Mouse (Mus musculus): Measurements from ENCODE around the gene Tram2. TPM values are rescaled to one million over a fixed set of nuclear protein-coding genes. Genes with fewer than 3 reads are reported as not detected.

Tram2 gene
- polyA plus RNA-seq, 1 experiment from 2014 or later: 10.9 TPM

DNA sequence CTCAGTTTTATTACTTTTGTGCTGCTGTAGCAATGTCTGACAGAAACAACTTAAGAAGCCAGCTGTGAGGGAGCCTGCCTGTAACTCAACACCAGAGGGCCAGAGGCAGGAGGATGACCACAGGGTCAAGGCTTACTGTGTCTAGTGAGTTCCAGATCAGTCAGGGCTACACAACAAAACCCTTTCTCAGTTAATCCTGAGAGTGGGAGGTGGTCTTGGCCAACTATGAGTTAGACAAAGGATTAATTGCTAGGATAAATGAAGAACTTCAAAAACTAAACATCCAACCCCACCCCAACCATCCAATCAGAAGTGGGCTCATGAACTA is 45.3 kb downstream of the Tram2 start:
- H3K36me3 ChIP-seq: peaks cover 14% of the 10 kb centered on the region
- no peaks in the 10 kb centered on the region for H3K9me3 ChIP-seq
- no peak overlapping the region for H3K27ac ChIP-seq
- H3K9ac ChIP-seq: no peak overlapping the region
- no peak overlapping the region for H3K4me2 ChIP-seq
- no peaks in the 10 kb centered on the region for H3K27me3 ChIP-seq
- no peaks in the 10 kb centered on the region for H3K4me1 ChIP-seq
- no peak for ATAC-seq (ENCODE audit: insufficient number of reproducible peaks, low FRiP score, low TSS enrichment, low read depth)
- no peak overlapping the region for H3K4me3 ChIP-seq

DNA sequence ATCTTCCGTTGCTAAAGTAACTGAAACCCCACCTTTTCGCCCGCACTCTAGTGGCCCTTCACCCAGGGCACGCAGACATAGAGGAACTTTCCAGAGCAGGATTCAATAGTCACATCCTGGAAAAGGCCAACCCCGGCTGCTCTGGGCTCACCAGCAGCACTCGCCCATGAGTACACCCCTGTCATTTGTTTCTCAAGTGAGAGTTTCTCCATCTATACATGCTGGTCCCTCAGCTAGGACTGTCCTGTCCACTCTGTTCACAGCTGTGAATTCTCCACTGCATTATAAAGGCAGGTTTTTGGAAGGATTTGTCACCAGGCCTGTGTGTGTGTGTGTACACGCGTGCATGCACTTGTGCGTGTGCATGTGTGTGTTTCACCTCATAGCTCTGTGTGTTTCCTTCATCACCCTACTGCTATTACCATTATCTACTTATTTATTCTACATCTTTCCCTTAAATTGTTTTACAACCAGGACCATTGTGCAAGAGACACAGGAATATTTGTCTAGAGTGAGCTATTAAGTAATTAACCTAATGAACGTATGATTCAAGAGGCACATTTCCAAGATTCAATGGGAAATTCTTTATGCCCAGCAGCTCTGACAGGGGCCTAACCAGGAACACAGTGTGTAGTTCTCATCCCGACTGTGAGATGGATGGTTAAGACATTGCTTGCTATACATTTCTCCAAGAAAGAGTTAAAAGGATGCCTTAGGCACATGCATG is 45.8 kb downstream of the Tram2 start:
- Histone ChIP-seq H3K9me3 (no peaks in the 10 kb centered on the region), H3K9ac (no peak overlapping the region), H3K36me3 (peaks cover 14% of the 10 kb centered on the region), H3K4me1 (no peaks in the 10 kb centered on the region), H3K27ac (no peak overlapping the region), H3K4me3 (no peak overlapping the region), H3K27me3 (no peaks in the 10 kb centered on the region), H3K4me2 (no peak overlapping the region)
- ATAC-seq (ENCODE audit: insufficient number of reproducible peaks, low FRiP score, low TSS enrichment, low read depth): no peak
- 86% methylated on average over 11 of the region's 11 CpGs for WGBS

DNA sequence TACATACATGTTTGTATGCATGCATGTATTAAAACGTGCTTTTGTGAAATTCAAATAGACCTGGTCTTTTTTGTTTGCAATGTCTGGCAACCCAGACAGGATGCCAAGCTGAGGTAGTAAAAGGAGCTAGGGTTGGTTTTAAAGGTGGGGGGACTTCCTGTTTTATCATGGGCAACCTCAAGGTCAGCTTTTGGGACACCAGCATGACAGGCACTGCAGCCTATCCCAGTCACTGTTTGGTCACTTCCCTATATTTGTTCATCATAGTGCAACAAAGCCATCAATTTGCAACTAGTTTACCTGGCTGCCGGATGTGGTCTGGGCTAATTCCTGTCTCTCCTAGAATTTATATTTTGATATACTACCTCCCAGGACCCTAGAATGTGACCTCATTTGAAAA is 47.4 kb downstream of the Tram2 start:
- Histone ChIP-seq H3K4me1 (no peaks in the 10 kb centered on the region), H3K4me2 (no peak overlapping the region), H3K27ac (no peak overlapping the region), H3K36me3 (peaks cover 13% of the 10 kb centered on the region), H3K4me3 (no peak overlapping the region), H3K27me3 (no peaks in the 10 kb centered on the region), H3K9me3 (no peaks in the 10 kb centered on the region), H3K9ac (no peak overlapping the region)
- 78% methylated on average over 2 of the region's 2 CpGs for WGBS
- no peak for ATAC-seq (ENCODE audit: insufficient number of reproducible peaks, low FRiP score, low TSS enrichment, low read depth)

DNA sequence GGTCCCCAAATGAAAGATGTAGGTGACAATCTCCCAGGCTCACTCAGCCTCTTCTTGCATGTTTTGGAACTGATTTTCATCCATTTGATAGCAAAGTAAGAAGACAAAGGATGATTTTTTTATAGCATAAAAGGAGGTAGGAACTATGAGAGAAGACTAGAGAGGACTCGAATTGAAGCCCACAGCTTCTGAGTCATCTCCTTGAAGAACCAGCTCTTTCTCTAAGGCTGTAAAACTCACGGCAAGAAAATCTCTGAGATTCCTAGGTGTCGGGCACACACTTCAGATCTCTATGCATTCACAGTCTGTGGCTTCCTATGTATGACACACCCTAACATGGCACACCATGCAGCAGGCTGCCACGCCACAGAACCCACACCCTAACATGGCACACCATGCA is 50.0 kb downstream of the Tram2 start:
- H3K36me3 ChIP-seq: peaks cover 2% of the 10 kb centered on the region
- 90% methylated on average over 4 of the region's 4 CpGs for WGBS
- H3K4me1 ChIP-seq: no peaks in the 10 kb centered on the region
- H3K9me3 ChIP-seq: no peaks in the 10 kb centered on the region
- H3K4me2 ChIP-seq: no peak overlapping the region
- no peaks in the 10 kb centered on the region for H3K27me3 ChIP-seq
- no peak overlapping the region for H3K9ac ChIP-seq
- no peak overlapping the region for H3K4me3 ChIP-seq
- no peak for ATAC-seq (ENCODE audit: insufficient number of reproducible peaks, low FRiP score, low TSS enrichment, low read depth)
- H3K27ac ChIP-seq: no peak overlapping the region

DNA sequence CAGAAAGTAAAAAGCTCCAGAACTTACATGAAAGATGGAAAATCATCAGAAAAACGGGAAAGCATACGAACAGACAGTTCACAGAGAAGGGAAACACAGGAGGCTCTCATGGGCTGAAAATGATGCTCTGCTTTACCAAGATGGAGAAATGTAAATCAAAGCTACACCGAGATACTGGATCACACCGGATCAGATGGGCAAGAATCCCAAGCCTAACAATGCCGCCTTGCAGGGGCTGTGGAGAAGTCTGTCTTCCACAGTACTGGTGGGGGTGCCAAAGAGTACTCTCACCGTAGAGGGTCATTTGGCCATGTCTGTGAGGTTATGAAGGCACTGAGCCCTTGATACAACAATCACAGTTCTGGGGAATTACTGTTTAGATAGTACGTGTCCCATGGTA is 52.5 kb downstream of the Tram2 start:
- Histone ChIP-seq H3K4me1 (no peaks in the 10 kb centered on the region), H3K36me3 (peaks cover 5% of the 10 kb centered on the region), H3K27ac (no peak overlapping the region), H3K4me2 (no peak overlapping the region), H3K4me3 (no peak overlapping the region), H3K9ac (no peak overlapping the region), H3K9me3 (no peaks in the 10 kb centered on the region), H3K27me3 (no peaks in the 10 kb centered on the region)
- ATAC-seq (ENCODE audit: insufficient number of reproducible peaks, low FRiP score, low TSS enrichment, low read depth): no peak
- 83% methylated on average over 7 of the region's 7 CpGs for whole genome bisulfite sequencing

DNA sequence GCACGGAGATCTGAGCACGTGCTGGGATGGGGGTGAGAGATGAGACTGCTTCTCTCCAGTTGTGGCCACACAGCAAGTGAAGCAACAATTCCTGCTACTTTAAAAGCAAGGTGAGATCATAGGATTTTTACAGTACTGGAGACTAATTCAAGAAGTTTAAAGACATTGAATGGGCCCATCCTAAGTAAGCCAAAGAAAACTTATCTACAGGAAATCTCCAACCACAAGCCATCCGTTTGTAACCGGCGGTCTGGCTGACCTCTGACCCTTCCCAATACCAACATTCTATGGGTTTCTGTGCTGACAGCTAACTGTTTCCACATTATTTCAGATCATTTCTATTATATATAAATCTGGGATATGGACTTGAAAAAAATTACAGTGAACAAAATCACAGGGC is 53.8 kb downstream of the Tram2 start:
- Histone ChIP-seq H3K36me3 (peaks cover 3% of the 10 kb centered on the region; the same call in 1 of the 2 replicates), H3K9ac (no peak overlapping the region), H3K4me1 (no peaks in the 10 kb centered on the region), H3K4me3 (no peak overlapping the region), H3K27ac (no peak overlapping the region), H3K9me3 (no peaks in the 10 kb centered on the region), H3K4me2 (no peak overlapping the region), H3K27me3 (no peaks in the 10 kb centered on the region)
- ATAC-seq (ENCODE audit: insufficient number of reproducible peaks, low FRiP score, low TSS enrichment, low read depth): no peak
- WGBS: 74% methylated on average over 5 of the region's 5 CpGs

DNA sequence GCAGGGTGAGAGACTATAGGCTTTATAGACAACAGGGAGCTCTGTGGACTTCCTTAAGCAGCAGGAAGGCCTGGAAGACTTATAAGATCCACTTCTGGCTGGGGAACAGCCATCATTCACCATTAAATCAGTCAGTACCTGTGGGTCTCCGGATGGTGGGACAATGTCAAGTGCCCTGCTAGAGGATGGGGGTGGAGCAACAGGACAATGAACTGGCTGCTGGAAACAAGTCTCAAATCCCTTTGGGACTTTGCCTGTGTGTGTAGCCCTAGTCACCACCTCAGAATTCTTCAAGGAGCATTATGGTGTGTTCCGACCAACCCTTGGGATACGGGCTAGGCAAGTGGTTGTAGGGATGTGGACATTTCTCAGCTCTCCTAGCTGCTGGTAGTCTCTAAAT is 55.9 kb downstream of the Tram2 start:
- no peak overlapping the region for H3K4me2 ChIP-seq
- H3K9ac ChIP-seq: no peak overlapping the region
- no peaks in the 10 kb centered on the region for H3K9me3 ChIP-seq
- no peaks in the 10 kb centered on the region for H3K4me1 ChIP-seq
- no peak overlapping the region for H3K4me3 ChIP-seq
- H3K27ac ChIP-seq: no peak overlapping the region
- no peaks in the 10 kb centered on the region for H3K27me3 ChIP-seq
- no peak for ATAC-seq (ENCODE audit: insufficient number of reproducible peaks, low FRiP score, low TSS enrichment, low read depth)
- WGBS: 87% methylated on average over 3 of the region's 3 CpGs
- H3K36me3 ChIP-seq: peaks cover 3% of the 10 kb centered on the region; the same call in 1 of the 2 replicates

DNA sequence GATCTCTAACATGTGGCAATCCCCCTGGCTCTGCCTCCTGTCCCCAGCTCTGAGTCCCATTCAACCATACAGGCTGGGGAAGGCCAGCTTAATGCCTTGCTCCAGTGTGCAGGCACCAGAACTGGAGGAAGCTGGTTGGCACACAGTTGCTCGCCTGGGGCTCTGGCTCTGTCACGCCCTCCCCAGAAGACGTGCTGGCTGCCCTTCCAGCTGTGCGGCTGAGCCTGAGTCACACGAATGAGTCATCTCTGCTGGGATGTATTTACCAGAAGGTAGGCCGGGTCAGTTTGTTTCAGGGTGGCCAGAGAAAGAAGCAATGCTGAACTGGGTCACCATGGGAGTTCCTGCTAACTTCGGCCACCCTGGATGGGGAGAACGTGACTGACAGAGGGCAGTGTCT is 64.6 kb downstream of the Tram2 start:
- Histone ChIP-seq H3K4me2 (no peak overlapping the region), H3K4me3 (no peak overlapping the region), H3K27ac (peak overlapping the region; percentile 59; the same call in 1 of the 2 replicates), H3K36me3 (peaks cover 27% of the 10 kb centered on the region), H3K9ac (no peak overlapping the region), H3K9me3 (no peaks in the 10 kb centered on the region), H3K4me1 (peaks cover 13% of the 10 kb centered on the region), H3K27me3 (no peaks in the 10 kb centered on the region)
- peak; percentile 73 for ATAC-seq (ENCODE audit: insufficient number of reproducible peaks, low FRiP score, low TSS enrichment, low read depth)
- WGBS: 35% methylated on average over 8 of the region's 8 CpGs

DNA sequence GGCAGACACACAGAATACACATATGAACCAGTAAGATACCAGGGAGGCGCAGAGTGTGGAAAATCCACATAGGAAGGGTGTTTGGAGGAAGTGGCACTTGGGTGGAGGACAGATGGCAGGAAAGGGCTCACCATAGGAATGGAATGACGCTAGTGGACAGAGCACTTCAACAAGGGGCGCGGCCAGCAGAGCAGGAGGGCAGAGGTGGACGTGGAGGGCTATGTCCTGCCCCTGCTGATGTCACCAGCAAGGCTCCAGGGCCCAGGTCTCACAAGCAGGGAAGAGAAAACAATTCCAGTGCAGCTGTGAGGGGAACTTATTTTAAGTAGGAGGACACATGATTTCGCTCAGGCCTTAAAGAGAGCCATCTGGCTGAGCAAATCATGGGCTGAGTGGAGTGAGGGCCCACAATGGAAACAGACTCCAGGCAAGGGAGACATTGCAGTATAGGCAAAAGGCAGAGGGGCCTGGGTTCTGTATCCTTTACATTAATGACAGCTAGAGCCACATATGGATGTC is 68.7 kb downstream of the Tram2 start:
- H3K36me3 ChIP-seq: peaks cover 54% of the 10 kb centered on the region
- H3K27ac ChIP-seq: peak overlapping the region; percentile 43; the same call in 1 of the 2 replicates
- no peak overlapping the region for H3K4me2 ChIP-seq
- no peaks in the 10 kb centered on the region for H3K9me3 ChIP-seq
- ATAC-seq (ENCODE audit: insufficient number of reproducible peaks, low FRiP score, low TSS enrichment, low read depth): no peak; the same call in 1 of the 2 replicates
- H3K27me3 ChIP-seq: no peaks in the 10 kb centered on the region
- 70% methylated on average over 6 of the region's 6 CpGs for WGBS
- H3K4me3 ChIP-seq: no peak overlapping the region
- H3K4me1 ChIP-seq: peaks cover 13% of the 10 kb centered on the region
- H3K9ac ChIP-seq: no peak overlapping the region

DNA sequence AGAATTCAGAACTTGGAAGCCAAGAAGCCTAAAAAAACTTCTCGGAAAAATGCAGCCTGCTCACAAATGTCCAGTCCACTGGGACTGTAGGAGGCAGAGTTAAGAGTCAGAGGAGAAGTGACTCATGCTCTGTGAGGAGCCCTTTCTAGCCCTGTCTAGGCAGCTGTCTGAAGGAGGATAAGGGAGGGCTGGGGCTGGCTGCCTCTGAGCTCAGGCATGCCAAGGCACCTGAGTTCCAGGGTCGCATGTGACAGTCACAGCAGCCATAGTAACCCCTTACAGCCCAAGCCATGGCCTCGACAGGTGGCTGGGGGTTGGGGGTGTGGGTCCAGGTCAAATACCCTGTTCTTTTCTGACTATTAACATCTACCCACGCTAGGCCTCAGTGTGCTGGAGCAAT is 70.1 kb downstream of the Tram2 start:
- no peak for ATAC-seq (ENCODE audit: insufficient number of reproducible peaks, low FRiP score, low TSS enrichment, low read depth)
- H3K4me2 ChIP-seq: no peak overlapping the region
- WGBS: 64% methylated on average over 4 of the region's 4 CpGs
- no peak overlapping the region for H3K9ac ChIP-seq
- peaks cover 69% of the 10 kb centered on the region for H3K36me3 ChIP-seq
- H3K27me3 ChIP-seq: no peaks in the 10 kb centered on the region
- no peak overlapping the region for H3K4me3 ChIP-seq
- no peaks in the 10 kb centered on the region for H3K9me3 ChIP-seq
- H3K4me1 ChIP-seq: 0 out of 2 replicates have a peak, but pooled peaks cover 4% of the 10 kb centered on the region
- no peak overlapping the region for H3K27ac ChIP-seq

DNA sequence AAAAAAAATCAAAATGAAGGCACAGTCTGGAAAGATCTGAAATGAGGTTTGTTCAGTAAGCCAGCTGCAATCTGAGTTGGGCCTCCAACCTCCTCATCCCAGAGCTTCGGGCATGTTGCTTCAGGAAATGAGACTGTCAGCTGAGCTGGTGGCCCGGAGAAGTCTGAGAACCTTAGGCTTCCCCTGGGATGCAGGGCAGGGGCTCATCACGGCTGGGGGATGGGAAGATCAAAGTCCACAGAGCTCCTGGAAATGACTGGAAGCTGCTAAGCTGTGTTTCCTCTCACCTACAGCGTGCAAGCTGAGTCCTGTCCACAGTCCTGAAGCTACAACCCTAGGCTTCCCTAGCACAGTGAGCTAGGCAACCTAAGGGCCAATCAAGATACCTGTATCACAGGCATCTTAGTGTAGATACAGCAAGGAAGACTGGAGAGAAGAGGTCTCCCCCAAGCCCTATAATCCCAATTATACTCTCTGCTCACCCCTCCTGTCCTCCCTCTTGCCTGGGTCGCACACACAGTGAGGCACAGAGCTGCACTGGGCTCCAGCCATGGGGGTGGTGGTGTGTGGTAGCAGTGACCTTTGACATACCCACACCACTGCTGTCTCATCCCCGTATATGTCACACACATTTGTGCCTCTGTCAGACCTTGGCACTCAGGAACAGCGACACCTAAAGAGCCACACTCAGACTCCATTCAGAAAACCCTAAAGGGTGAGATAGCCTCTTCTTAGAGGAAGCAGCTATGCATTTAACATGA is 70.9 kb downstream of the Tram2 start:
- 51% methylated on average over 7 of the region's 7 CpGs for WGBS
- H3K36me3 ChIP-seq: peaks cover 76% of the 10 kb centered on the region

DNA sequence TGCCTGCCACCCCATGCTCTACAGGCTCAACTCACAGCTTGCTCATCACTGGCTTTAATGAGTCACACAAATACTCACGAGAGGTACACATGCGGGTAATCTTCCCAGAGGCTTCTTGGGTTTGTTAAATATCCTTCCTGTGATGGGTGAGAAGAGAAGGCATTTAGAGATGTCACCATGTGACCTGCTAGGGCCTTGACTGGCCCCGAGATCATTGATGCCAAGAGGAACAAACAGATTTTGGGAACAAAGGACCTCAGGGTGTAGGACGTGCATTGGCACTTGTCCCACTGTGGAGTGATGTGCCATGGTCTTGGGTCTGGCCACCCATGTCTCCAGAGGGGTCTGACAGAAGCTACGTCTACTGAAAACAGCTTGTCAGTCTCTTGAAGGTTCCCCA is 72.3 kb downstream of the Tram2 start:
- H3K9me3 ChIP-seq: no peaks in the 10 kb centered on the region
- H3K36me3 ChIP-seq: peaks cover 80% of the 10 kb centered on the region
- H3K9ac ChIP-seq: no peak overlapping the region
- H3K4me1 ChIP-seq: 0 out of 2 replicates have a peak, but pooled peaks cover 4% of the 10 kb centered on the region
- H3K27ac ChIP-seq: no peak overlapping the region
- ATAC-seq (ENCODE audit: insufficient number of reproducible peaks, low FRiP score, low TSS enrichment, low read depth): no peak
- H3K4me3 ChIP-seq: no peak overlapping the region
- no peaks in the 10 kb centered on the region for H3K27me3 ChIP-seq
- H3K4me2 ChIP-seq: no peak overlapping the region
- WGBS: 89% methylated on average over 5 of the region's 5 CpGs

More for the DNA sequence above, 70.9 kb downstream of the Tram2 start:
- Histone ChIP-seq H3K4me2 (no peak overlapping the region), H3K4me1 (0 out of 2 replicates have a peak, but pooled peaks cover 4% of the 10 kb centered on the region), H3K27ac (0 out of 2 replicates have a peak overlapping the region, but pooled peaks have one; percentile 17), H3K9me3 (no peaks in the 10 kb centered on the region), H3K9ac (no peak overlapping the region), H3K27me3 (no peaks in the 10 kb centered on the region), H3K4me3 (no peak overlapping the region)
- no peak for ATAC-seq (ENCODE audit: insufficient number of reproducible peaks, low FRiP score, low TSS enrichment, low read depth)

All from limb, embryonic 15.5 days (tissue).